Mouse (Mus musculus) embryonic fibroblast, embryonic 13.5 days (primary cell): ENCODE data around the gene Runx1.

Experiments used
- CTCF ChIP-seq: IDR thresholded peaks from 2 replicates; pipeline ENCODE4 v1.5.1; 2011; ENCODE audit warnings: mild to moderate bottlenecking, control low read depth, low read length, moderate library complexity, borderline replicate concordance; ENCODE audit not compliant: insufficient read depth
- POLR2A ChIP-seq: IDR thresholded peaks from 2 replicates; pipeline ENCODE4 v1.6.1; 2011; ENCODE audit warnings: low read depth, mild to moderate bottlenecking, control low read depth, low read length, moderate library complexity

DNA sequence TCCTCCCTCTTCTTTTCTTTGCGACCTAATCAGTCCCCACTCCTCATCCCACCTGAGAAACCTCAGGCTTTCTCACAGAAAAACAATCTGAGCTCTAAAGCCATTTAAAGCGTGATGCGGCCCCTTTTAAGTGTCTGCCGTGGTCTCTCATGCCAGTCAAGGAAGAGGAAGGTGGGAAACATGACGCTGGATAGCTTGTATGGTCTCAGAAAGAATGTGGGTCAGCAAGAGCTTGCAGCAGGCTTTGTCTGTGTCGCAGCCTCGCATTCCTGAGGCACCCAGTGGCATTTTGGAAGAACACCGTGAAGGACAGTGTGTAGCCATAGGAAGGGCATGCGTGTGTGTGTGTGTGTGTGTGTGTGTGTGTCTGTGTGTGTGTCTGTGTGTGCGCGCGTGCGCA is 179.8 kb downstream of the Runx1 start:
- TF ChIP-seq CTCF (no peak), POLR2A (no peak)
